Mouse (Mus musculus) CH12.LX (cell line): Measurements from ENCODE around the gene Pknox2.

Source experiments
- CTCF ChIP-seq, 2 experiments: IDR thresholded peaks in 1 of 2; conservative IDR thresholded peaks in 1 of 2; 2 replicates each; pipeline ENCODE4 v1.5.1; 2011 to 2012; ENCODE audit warnings: low read depth in 2 of 2, low read length in 2 of 2, improper control_type of control experiment in 1 of 2, inconsistent platforms in 1 of 2, mild to moderate bottlenecking in 1 of 2, moderate library complexity in 1 of 2
- ELF1 ChIP-seq: IDR thresholded peaks from 2 replicates; pipeline ENCODE4 v1.6.1; 2014; ENCODE audit warnings: low read depth, mild to moderate bottlenecking, inconsistent platforms, low read length, improper control_type of control experiment
- NRF1 ChIP-seq: IDR thresholded peaks from 2 replicates; pipeline ENCODE4 v1.6.1; 2014; ENCODE audit warnings: low read depth, mild to moderate bottlenecking, inconsistent platforms, low read length, improper control_type of control experiment, moderate library complexity
- PAX5 ChIP-seq: IDR thresholded peaks from 2 replicates; pipeline ENCODE4 v1.6.1; 2012; ENCODE audit warnings: low read length, inconsistent platforms, mixed read lengths
- POLR2A ChIP-seq: IDR thresholded peaks from 2 replicates; pipeline ENCODE4 v1.6.1; 2011; ENCODE audit warnings: low read depth, mild to moderate bottlenecking, improper control_type of control experiment, low read length
- USF2 ChIP-seq: conservative IDR thresholded peaks from 2 replicates; pipeline ENCODE4 v1.6.1; 2011; ENCODE audit warnings: low read depth, low read length, improper control_type of control experiment
- ZC3H11A ChIP-seq: IDR thresholded peaks from 2 replicates; pipeline ENCODE4 v1.6.1; 2012; ENCODE audit warnings: low read depth, mild to moderate bottlenecking, inconsistent platforms, low read length, improper control_type of control experiment

GRCm38 (mm10) chr9:36969131-36969530 is 178.1 kb downstream of the Pknox2 start:
- TF ChIP-seq CTCF (conservative IDR thresholded peaks at IDR 0.05 in 1 of 2, IDR thresholded peaks at IDR 0.05 in 1 of 2; ENCODE audit: low read depth in 2 of 2, low read length in 2 of 2) = no peak
- no peak for TF ChIP-seq POLR2A
- no peak for TF ChIP-seq USF2
- TF ChIP-seq NRF1 = no peak
- TF ChIP-seq ZC3H11A = no peak
- TF ChIP-seq ELF1 = no peak
- no peak for TF ChIP-seq PAX5
